Mouse (Mus musculus) spleen, adult 2 months (tissue): ENCODE measurements around the gene Mei4. TPM values are rescaled to one million over a fixed set of nuclear protein-coding genes. Genes with fewer than 3 reads are reported as not detected.

Experiments
- DNase-seq, 2 experiments: peaks; one replicate each; pipeline versions ENCODE4 v3.0.0 to v3.0.0-alpha.2; 2012 to 2021; ENCODE audit warnings: low spot score in 2 of 2, low read depth in 1 of 2
- H3K27ac ChIP-seq: fragments of 200-500 bp; 2 replicates; pipeline ENCODE4 v1.5.1; 2012; ENCODE audit warnings: low read length, inconsistent platforms; ENCODE audit not compliant: insufficient read depth
- H3K27me3 ChIP-seq: fragments of 200-500 bp; 2 replicates; pipeline ENCODE4 v1.6.1; 2012; ENCODE audit warnings: mild to moderate bottlenecking, moderate library complexity, low read length, inconsistent platforms; ENCODE audit not compliant: control insufficient read depth, insufficient read depth
- H3K36me3 ChIP-seq: fragments of 200-500 bp; 2 replicates; pipeline ENCODE4 v1.6.1; 2012; ENCODE audit warnings: mild to moderate bottlenecking, low read length, inconsistent platforms; ENCODE audit not compliant: control insufficient read depth, insufficient read depth
- H3K4me1 ChIP-seq: fragments of 200-500 bp; 2 replicates; pipeline ENCODE4 v1.6.1; 2011; ENCODE audit warnings: inconsistent platforms; ENCODE audit not compliant: control insufficient read depth, insufficient read depth, insufficient read length
- H3K4me3 ChIP-seq: fragments of 200-500 bp; 2 replicates; pipeline ENCODE4 v1.5.1; 2011; ENCODE audit warnings: mild to moderate bottlenecking, inconsistent platforms; ENCODE audit not compliant: insufficient read depth, insufficient read length; ENCODE audit errors: extremely low read depth
- CTCF ChIP-seq: fragments of 200-500 bp; IDR thresholded peaks from 2 replicates; pipeline ENCODE4 v1.5.1; 2011; ENCODE audit warnings: mild to moderate bottlenecking, inconsistent platforms; ENCODE audit not compliant: insufficient read depth, insufficient read length, insufficient replicate concordance; ENCODE audit errors: extremely low read depth
- POLR2A ChIP-seq: fragments of 200-500 bp; IDR thresholded peaks from 2 replicates; pipeline ENCODE4 v1.6.1; 2011; ENCODE audit warnings: low read depth, low read length, inconsistent platforms
- WGBS: fragments of 180-500 bp; shearing (Covaris S2); methylation state at CpG from one replicate; pipeline ENCODE4 v1.1.7; 2018; 5-methylcytosine and 5-hydroxymethylcytosine counted together
- polyA plus RNA-seq: library from polyadenylated mRNA; depleted of rRNA; stranded (reverse); fragments of >200 nt; gene quantifications from 2 replicates; pipeline ENCODE4 v1.2.3, GENCODE M21; 2012

Mei4 gene
- polyA plus RNA-seq, 1 experiment: not detected

DNA sequence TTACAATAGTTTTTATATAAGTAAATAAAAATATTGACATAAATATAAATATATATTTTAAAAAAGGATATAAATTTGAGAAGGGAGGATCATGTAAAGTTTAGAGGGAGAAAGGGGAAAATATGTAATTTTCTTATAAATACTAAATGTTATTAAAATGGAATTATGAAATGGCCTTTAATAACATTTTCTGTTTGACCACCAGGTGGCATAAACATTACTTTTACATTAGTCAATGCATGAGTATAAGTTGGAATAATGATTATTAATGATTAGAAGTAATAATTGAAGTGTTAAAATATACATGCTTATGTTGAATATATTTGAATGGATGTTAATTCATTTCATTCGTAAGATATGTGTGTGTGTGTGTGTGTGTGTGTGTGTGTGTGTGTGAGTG, 58.0 kb downstream of the Mei4 start:
- H3K27ac ChIP-seq: no peak overlapping the region

DNA sequence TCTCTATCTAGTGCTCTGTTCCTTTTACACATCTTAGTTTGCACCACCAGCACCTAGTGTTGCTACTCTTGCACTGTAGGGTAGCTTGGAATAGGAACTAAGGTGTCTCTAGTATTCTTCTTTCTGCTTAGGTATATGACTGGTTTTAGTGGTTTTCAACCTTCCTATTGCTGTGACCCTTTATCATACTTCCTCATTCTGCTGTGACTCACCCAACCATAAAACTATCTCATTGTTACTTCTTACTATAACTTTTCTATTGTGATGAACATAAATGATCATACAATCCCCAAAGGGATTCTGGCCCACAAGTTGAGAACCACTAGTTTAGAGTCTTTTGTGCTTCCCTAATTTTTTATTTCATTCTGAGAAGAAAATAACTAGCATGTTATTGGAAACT, 61.3 kb downstream of the Mei4 start:
- TF ChIP-seq CTCF (no peak), POLR2A (no peak)
- DNase-seq: no peak

More for the DNA sequence above, 58.0 kb downstream of the Mei4 start:
- TF ChIP-seq CTCF (no peak), POLR2A (no peak)
- no peak for DNase-seq
- Histone ChIP-seq H3K27me3 (no peaks in the 10 kb centered on the region), H3K36me3 (no peaks in the 10 kb centered on the region), H3K4me1 (peaks cover 2% of the 10 kb centered on the region; the same call in 1 of the 2 replicates), H3K4me3 (no peak overlapping the region)
- WGBS: 90% methylated on average over 1 of the region's 1 CpGs

DNA sequence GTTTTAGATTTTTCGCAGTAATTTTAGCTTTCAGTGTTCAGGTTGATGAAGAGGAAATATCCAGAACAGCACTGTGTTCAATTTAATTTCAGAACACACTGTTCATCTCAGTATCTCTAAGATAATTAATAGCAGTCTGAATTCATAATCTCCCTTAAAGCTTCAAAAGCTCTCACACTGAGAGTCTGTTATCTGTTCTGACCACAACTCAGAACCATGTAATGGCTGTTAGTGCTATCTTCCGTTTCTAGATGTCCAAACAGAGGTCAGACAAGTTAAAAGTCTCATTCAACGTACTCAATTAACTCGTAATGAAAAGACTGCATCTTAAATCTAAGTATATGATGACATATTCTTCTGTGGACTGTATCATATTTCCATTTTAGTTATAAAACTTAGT, 77.1 kb downstream of the Mei4 start:
- Histone ChIP-seq H3K27me3 (no peaks in the 10 kb centered on the region), H3K4me1 (no peaks in the 10 kb centered on the region), H3K27ac (no peak overlapping the region), H3K36me3 (no peaks in the 10 kb centered on the region), H3K4me3 (no peak overlapping the region)
- 83% methylated on average over 4 of the region's 4 CpGs for WGBS
- DNase-seq: no peak
- TF ChIP-seq POLR2A: no peak
- no peak for TF ChIP-seq CTCF

More for the DNA sequence above, 61.3 kb downstream of the Mei4 start:
- no peaks in the 10 kb centered on the region for H3K27me3 ChIP-seq
- peaks cover 2% of the 10 kb centered on the region; the same call in 1 of the 2 replicates for H3K4me1 ChIP-seq
- no peak overlapping the region for H3K4me3 ChIP-seq
- H3K36me3 ChIP-seq: no peaks in the 10 kb centered on the region
- H3K27ac ChIP-seq: no peak overlapping the region

DNA sequence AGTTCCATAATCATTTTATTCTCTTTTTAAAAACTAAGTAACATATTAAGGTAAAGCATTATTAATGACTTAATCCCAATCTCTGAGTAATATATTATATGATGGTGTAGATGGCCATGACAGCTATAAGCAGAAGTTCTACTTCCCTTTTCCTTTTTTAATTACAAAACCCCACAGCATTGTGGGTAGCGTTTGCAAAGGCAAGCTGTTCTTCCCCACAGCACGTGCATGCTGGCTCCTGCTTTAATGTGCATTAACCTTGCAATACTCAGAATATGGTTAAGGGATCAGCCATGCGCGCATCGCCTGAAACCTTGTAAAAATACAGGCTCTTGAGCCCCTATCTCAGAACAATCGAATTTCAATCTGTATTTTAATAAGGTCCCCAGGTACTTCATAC, 82.2 kb downstream of the Mei4 start:
- no peak for TF ChIP-seq CTCF
- no peak for TF ChIP-seq POLR2A
- Histone ChIP-seq H3K4me1 (no peaks in the 10 kb centered on the region), H3K27ac (no peak overlapping the region), H3K27me3 (no peaks in the 10 kb centered on the region), H3K36me3 (no peaks in the 10 kb centered on the region), H3K4me3 (no peak overlapping the region)
- no peak for DNase-seq
- 52% methylated on average over 6 of the region's 6 CpGs for WGBS

DNA sequence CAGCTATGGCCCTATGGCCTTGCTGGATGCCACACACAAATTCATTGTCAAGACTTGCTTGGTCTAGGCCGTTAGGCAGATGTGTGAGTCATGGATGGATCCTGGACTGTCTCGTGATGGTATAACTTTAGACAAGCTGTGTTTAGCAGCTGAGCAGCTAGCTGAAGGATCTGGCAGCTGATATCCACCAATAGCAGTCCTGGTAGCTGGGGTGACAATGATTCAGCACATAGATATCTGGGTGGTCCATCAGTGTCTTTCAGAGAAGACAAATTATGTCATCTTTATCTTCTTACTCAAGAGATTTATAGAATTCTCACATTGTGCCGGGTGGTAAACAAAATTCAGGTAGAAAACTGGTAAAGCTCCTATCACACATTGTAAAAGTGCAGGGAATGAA, 93.4 kb downstream of the Mei4 start:
- Histone ChIP-seq H3K27ac (no peak overlapping the region), H3K36me3 (no peaks in the 10 kb centered on the region), H3K27me3 (no peaks in the 10 kb centered on the region), H3K4me3 (no peak overlapping the region), H3K4me1 (no peaks in the 10 kb centered on the region)
- TF ChIP-seq POLR2A (no peak), CTCF (no peak)
- no peak for DNase-seq
- 75% methylated on average over 3 of the region's 3 CpGs for WGBS

DNA sequence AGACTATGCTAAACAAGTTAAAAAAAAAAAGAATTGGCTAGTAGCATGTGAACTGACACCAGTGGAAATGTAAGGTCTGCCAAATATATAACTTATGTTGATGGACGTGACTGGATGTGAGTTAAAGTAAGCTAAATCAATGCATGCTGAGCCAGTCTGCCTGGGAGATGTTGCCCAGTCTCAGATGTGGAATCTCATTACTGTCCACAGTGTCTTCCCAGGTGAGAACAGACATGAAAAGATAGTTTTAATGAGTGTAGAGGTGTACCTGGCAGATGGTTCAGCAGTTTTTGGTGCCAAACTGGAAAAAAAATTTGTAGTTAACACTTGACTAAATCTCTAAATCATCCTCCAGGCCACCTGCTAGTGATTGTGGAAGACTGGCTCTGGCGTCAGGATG, 94.4 kb downstream of the Mei4 start:
- Histone ChIP-seq H3K36me3 (no peaks in the 10 kb centered on the region), H3K27ac (no peak overlapping the region), H3K4me3 (no peak overlapping the region), H3K27me3 (no peaks in the 10 kb centered on the region), H3K4me1 (no peaks in the 10 kb centered on the region)
- 84% methylated on average over 2 of the region's 2 CpGs for WGBS
- DNase-seq: no peak
- TF ChIP-seq POLR2A: no peak
- no peak for TF ChIP-seq CTCF

DNA sequence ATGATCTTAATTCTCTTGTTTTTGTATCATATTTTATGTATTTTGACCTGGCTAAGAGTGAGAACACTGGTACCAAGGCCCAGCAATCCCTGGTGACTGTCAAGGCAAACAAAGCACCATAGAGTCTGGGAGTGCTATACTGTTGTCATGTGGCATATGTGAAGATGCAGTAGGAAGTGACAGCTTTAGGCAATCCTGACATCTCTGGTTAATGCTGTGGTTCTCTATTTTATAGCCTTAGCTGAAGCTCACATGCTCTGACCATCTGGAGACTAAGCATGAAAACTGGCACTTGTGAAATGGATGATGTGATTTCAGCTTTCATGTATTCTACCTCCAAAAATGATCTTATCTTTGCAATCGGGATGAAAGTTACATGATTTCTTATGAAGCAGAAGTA, 103.3 kb downstream of the Mei4 start:
- Histone ChIP-seq H3K4me3 (no peak overlapping the region), H3K4me1 (no peaks in the 10 kb centered on the region), H3K27me3 (no peaks in the 10 kb centered on the region), H3K36me3 (no peaks in the 10 kb centered on the region), H3K27ac (no peak overlapping the region)
- no peak for DNase-seq
- 92% methylated on average over 1 of the region's 1 CpGs for WGBS
- TF ChIP-seq CTCF (no peak), POLR2A (no peak)
